Mouse (Mus musculus): ENCODE measurements around the gene Sh3d21.

DNA sequence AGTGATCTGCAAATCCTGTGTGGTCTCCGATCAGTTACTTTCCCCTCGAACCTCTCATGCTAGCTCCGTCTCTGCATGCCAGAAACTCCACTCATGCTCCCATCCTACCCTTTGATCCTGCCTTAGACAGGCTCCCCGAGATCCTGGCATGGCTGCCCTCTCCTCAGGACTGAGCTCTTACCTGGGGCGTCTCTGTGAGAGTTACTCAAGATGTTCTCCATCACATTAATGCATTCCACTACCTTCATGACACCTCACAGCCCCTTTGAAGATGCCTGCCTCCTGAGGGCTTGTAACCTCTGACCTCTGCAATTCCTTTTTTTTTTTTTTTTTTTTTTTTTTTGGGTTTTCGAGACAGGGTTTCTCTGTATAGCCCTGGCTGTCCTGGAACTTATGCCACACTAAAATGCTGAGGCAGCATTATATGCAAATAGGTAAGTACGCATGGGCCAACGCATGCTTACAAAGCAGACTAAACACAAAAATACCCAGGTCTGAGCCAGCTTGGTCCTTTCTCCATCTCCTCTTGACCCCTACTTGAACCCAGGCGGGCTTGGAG is 16.2 kb downstream of the Sh3d21 start:
- no peak for TF ChIP-seq CTCF (IDR thresholded peaks at IDR 0.05; ENCODE audit: control insufficient read depth, insufficient read depth, insufficient read length)
- TF ChIP-seq USF1 (IDR thresholded peaks at IDR 0.05; ENCODE audit: low read depth), result no peak
